Mouse (Mus musculus) frontal cortex, postnatal 14 days (tissue): ENCODE measurements around the gene Zfp563.

Experiments
- DNase-seq, 2 experiments: peaks; one replicate each; pipeline ENCODE4 v3.0.0; 2022; ENCODE audit warnings: low spot score in 2 of 2

Zfp563 gene

GRCm38 (mm10) chr17:33089220-33089949 lies at the start of gene Zfp563:
Gene Zfp563, plus strand, starts transcription at chr17:33089310.
- DNase-seq, result peak; percentile 88 to 90

GRCm38 (mm10) chr17:33058791-33059190 lies 30.3 kb upstream of the Zfp563 start:
- DNase-seq, result no peak

- no peak for DNase-seq
Observed at GRCm38 (mm10) chr17:33063001-33063400, 26.1 kb upstream of the Zfp563 start.

GRCm38 (mm10) chr17:33067958-33068357 lies 21.2 kb upstream of the Zfp563 start, which contains the start of gene 4921501E09Rik:
Gene 4921501E09Rik, minus strand, starts transcription at chr17:33068058.
- no peak for DNase-seq

GRCm38 (mm10) chr17:33091630-33092029 lies 2.5 kb downstream of the Zfp563 start:
- no peak for DNase-seq

GRCm38 (mm10) chr17:33092391-33093193 lies 3.5 kb downstream of the Zfp563 start:
- DNase-seq, result peak; percentile 70 to 75

GRCm38 (mm10) chr17:33097396-33097795 lies 8.3 kb downstream of the Zfp563 start:
- no peak for DNase-seq

GRCm38 (mm10) chr17:33124546-33124945 lies 35.4 kb downstream of the Zfp563 start:
- DNase-seq, result no peak

- no peak for DNase-seq
Observed at GRCm38 (mm10) chr17:33126257-33126656, 37.1 kb downstream of the Zfp563 start.

- DNase-seq, result no peak
Observed at GRCm38 (mm10) chr17:33139261-33139820, 50.2 kb downstream of the Zfp563 start, which contains the start of gene Morc2b. Gene Morc2b, minus strand, starts transcription at chr17:33139683.
